Mouse (Mus musculus) liver, adult 2 months (tissue): ENCODE results near the gene Hscb.
A peak's percentile ranks its signal among the peaks of the same experiment; 100 is the strongest.

Experiments used
- CTCF ChIP-seq: fragments of 200-500 bp; IDR thresholded peaks from 2 replicates; pipeline ENCODE4 v1.5.1; 2011; ENCODE audit warnings: low read depth, low read length, control low read depth
- POLR2A ChIP-seq: fragments of 200-500 bp; IDR thresholded peaks from 2 replicates; pipeline ENCODE4 v1.6.1; 2011; ENCODE audit warnings: low read length, control low read depth; ENCODE audit not compliant: insufficient read depth; ENCODE audit errors: extremely low read depth

- TF ChIP-seq POLR2A (peak; percentile 99), CTCF (no peak)
Observed at GRCm38 (mm10) chr5:110809667-110810325, 29.8 kb downstream of the Hscb start, which contains the start of gene Ulk1.
